Mouse (Mus musculus): Measurements from ENCODE around the gene Ly6g6d. TPM values are rescaled to one million over a fixed set of nuclear protein-coding genes. Genes with fewer than 3 reads are reported as not detected.
"Not testable (repeated sequence)": the region's sequence is repeated elsewhere in the genome, so short reads cannot be mapped to it uniquely, and the experiment has no call there.

Ly6g6d gene
- total RNA-seq, 1 experiment = 1.6 TPM

DNA sequence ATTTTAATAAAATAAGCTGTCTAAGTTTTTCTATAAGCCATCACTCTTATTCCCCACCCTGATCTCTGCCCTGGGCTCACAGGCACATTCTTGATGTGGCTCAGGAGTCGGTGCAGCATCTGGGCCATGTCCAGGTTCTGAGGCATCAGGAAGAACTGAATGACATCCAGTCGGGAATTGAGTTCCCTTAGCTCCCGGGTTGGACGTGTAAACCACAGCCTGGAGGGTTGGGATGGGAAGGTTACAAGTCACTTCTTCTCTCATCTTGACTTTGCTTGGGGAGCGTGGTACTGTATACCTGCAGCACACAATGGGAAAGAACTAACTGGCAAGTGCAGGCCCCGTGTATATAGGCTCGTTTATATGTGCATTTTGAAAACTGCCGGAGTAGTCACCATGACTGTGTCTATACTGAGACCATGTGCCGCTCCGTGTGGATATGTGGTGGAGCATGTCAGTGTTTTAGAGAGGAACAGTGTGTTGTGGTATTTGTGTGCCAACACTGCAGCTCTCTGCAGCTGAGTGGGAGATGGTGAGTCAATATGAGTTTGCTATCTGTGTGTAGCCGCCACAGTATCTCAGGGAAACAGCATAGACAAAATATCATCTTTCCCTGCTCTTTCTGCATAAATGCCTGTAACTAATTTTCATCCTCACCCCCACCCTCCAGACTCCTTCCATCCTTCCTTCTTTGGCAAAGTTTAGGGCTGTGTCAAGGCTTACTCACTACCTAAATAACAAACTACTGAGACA lies 38.6 kb downstream of the Ly6g6d start:
- Histone ChIP-seq H3K4me1 (ENCODE audit: control insufficient read depth in 2 of 2, insufficient read depth in 2 of 2, low read length in 2 of 2, poor library complexity in 1 of 2) (no peaks in the 10 kb centered on the region), H3K4me3 (ENCODE audit: insufficient read depth in 1 of 2, low read depth in 1 of 2, low read length in 2 of 2, poor library complexity in 1 of 2, severe bottlenecking in 1 of 2) (no peak overlapping the region), H3K9me3 (ENCODE audit: control insufficient read depth, insufficient read depth, low read depth, low read length) (no peaks in the 10 kb centered on the region), H3K27ac (ENCODE audit: insufficient read depth, low read depth, low read length, poor library complexity, severe bottlenecking) (no peak overlapping the region), H3K36me3 (ENCODE audit: control insufficient read depth, insufficient read depth, low read length, poor library complexity, severe bottlenecking) (no peaks in the 10 kb centered on the region), H3K9ac (ENCODE audit: insufficient read depth, low read depth, low read length, poor library complexity, severe bottlenecking) (no peak overlapping the region)
- DNase-seq (ENCODE audit: low read depth, low spot score) = no peak
- in situ Hi-C loops (cut with MboI; ENCODE audit: low sequenced_read_pairs in 2 of 2, unreplicated experiment in 2 of 2) = no loop called here
- TF ChIP-seq CHD2 (IDR thresholded peaks at IDR 0.05; ENCODE audit: low read depth, low read length) (no peak), ZC3H11A (IDR thresholded peaks at IDR 0.05; ENCODE audit: borderline replicate concordance, low read depth, low read length) (no peak), MAFK (IDR thresholded peaks at IDR 0.05; ENCODE audit: insufficient read depth, low read depth, low read length) (no peak), ZNF384 (IDR thresholded peaks at IDR 0.05; ENCODE audit: low read depth, low read length) (no peak), HCFC1 (IDR thresholded peaks at IDR 0.05; ENCODE audit: borderline replicate concordance, insufficient read depth, low read length) (no peak)

DNA sequence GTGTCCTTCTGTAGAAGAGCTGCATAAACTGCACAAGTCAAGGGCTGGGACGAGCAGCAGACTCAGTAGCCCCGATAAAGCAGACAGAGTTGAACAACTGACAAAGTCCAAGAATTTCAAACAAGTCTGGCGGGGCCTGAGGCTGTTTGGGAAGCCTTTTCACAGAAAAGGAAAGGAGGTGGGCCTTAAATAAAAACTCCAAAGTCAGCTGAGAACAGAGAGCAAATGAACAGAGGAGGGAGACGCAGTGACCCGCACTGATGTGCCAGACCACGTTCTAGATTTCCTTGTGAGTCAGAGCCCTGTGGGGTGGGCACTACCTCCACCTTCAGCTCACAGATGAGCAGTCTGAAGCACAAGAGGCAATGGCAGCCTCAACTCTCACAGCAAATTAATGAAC lies 43.0 kb downstream of the Ly6g6d start:
- Histone ChIP-seq H3K4me1 (ENCODE audit: control insufficient read depth in 2 of 2, insufficient read depth in 2 of 2, low read length in 2 of 2, poor library complexity in 1 of 2) (peaks cover 0 to 6% of the 10 kb centered on the region in 2 experiments; a peak in 1 of 4 replicates), H3K9ac (ENCODE audit: insufficient read depth, low read depth, low read length, poor library complexity, severe bottlenecking) (no peak overlapping the region), H3K4me3 (ENCODE audit: insufficient read depth in 1 of 2, low read depth in 1 of 2, low read length in 2 of 2, poor library complexity in 1 of 2, severe bottlenecking in 1 of 2) (no peak overlapping the region), H3K27ac (ENCODE audit: insufficient read depth, low read depth, low read length, poor library complexity, severe bottlenecking) (no peak overlapping the region), H3K9me3 (ENCODE audit: control insufficient read depth, insufficient read depth, low read depth, low read length) (no peaks in the 10 kb centered on the region), H3K36me3 (ENCODE audit: control insufficient read depth, insufficient read depth, low read length, poor library complexity, severe bottlenecking) (no peaks in the 10 kb centered on the region)
- DNase-seq (ENCODE audit: low read depth, low spot score) = no peak
- in situ Hi-C loops (cut with MboI; ENCODE audit: low sequenced_read_pairs in 2 of 2, unreplicated experiment in 2 of 2) = no loop called here
- TF ChIP-seq ZC3H11A (IDR thresholded peaks at IDR 0.05; ENCODE audit: borderline replicate concordance, low read depth, low read length) (no peak), ZNF384 (IDR thresholded peaks at IDR 0.05; ENCODE audit: low read depth, low read length) (no peak), MAFK (IDR thresholded peaks at IDR 0.05; ENCODE audit: insufficient read depth, low read depth, low read length) (no peak), CHD2 (IDR thresholded peaks at IDR 0.05; ENCODE audit: low read depth, low read length) (no peak), HCFC1 (IDR thresholded peaks at IDR 0.05; ENCODE audit: borderline replicate concordance, insufficient read depth, low read length) (no peak)

DNA sequence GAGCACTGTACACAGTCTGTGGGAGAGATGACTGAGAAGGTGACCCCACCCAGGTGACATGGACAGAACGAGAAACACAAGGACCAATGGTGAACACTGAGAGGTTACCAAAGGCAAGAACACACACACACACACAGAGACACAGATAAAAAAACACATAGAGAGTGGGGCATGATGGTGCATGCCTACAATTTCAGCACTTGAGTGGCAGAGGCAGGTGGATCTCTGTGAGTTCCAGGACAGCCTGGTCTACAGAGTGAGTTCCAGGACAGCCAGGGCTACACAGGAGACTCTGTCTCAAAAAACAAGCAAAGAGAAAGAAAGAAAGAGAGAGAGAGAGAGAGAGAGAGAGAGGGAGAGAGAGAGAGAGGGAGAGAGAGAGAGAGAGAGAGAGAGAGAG lies 44.2 kb downstream of the Ly6g6d start:
- H3K9ac ChIP-seq (ENCODE audit: insufficient read depth, low read depth, low read length, poor library complexity, severe bottlenecking); H3K36me3 ChIP-seq (ENCODE audit: control insufficient read depth, insufficient read depth, low read length, poor library complexity, severe bottlenecking); DNase-seq (ENCODE audit: low read depth, low spot score); H3K9me3 ChIP-seq (ENCODE audit: control insufficient read depth, insufficient read depth, low read depth, low read length); H3K4me3 ChIP-seq (ENCODE audit: insufficient read depth in 1 of 2, low read depth in 1 of 2, low read length in 2 of 2, poor library complexity in 1 of 2, severe bottlenecking in 1 of 2); H3K27ac ChIP-seq (ENCODE audit: insufficient read depth, low read depth, low read length, poor library complexity, severe bottlenecking); in situ Hi-C loops (cut with MboI; ENCODE audit: low sequenced_read_pairs in 2 of 2, unreplicated experiment in 2 of 2): not testable (repeated sequence)
- H3K4me1 ChIP-seq (ENCODE audit: control insufficient read depth in 2 of 2, insufficient read depth in 2 of 2, low read length in 2 of 2, poor library complexity in 1 of 2) = peaks cover 0 to 11% of the 10 kb centered on the region in 2 experiments; a peak in 1 of 4 replicates

DNA sequence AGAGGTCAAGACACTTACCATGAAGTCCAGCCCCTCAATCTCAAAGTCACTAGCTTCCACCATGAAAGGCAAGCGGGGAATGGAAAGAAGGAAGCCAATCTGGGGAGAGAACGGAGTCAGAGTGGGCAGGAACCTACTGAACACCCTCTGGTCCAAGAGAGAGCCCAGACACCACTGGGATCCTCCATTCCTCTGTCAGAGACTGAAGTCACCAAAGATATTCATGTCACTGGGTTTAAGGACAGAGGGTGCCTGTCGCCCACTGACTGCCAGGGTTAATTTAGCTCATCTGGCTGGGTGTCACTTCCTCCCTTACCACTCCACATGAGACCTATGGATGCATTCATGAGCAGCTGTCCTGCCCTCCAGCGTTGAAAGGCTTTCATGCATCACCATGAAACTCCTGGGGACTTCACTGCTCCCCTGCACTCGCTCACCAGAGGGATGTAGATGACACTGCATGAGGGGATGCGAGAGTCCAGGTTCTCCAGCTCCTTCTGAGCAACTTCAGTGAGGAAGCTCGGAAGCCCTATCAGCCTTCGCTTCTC lies 45.5 kb downstream of the Ly6g6d start:
- Histone ChIP-seq H3K9ac (ENCODE audit: insufficient read depth, low read depth, low read length, poor library complexity, severe bottlenecking) (no peak overlapping the region), H3K9me3 (ENCODE audit: control insufficient read depth, insufficient read depth, low read depth, low read length) (no peaks in the 10 kb centered on the region), H3K4me3 (ENCODE audit: insufficient read depth in 1 of 2, low read depth in 1 of 2, low read length in 2 of 2, poor library complexity in 1 of 2, severe bottlenecking in 1 of 2) (no peak overlapping the region), H3K36me3 (ENCODE audit: control insufficient read depth, insufficient read depth, low read length, poor library complexity, severe bottlenecking) (no peaks in the 10 kb centered on the region), H3K4me1 (ENCODE audit: control insufficient read depth in 2 of 2, insufficient read depth in 2 of 2, low read length in 2 of 2, poor library complexity in 1 of 2) (peaks cover 0 to 15% of the 10 kb centered on the region in 2 experiments; a peak in 2 of 4 replicates), H3K27ac (ENCODE audit: insufficient read depth, low read depth, low read length, poor library complexity, severe bottlenecking) (no peak overlapping the region)
- TF ChIP-seq HCFC1 (IDR thresholded peaks at IDR 0.05; ENCODE audit: borderline replicate concordance, insufficient read depth, low read length) (no peak), ZC3H11A (IDR thresholded peaks at IDR 0.05; ENCODE audit: borderline replicate concordance, low read depth, low read length) (no peak)
- DNase-seq (ENCODE audit: low read depth, low spot score) = no peak
- in situ Hi-C loops (cut with MboI; ENCODE audit: low sequenced_read_pairs in 2 of 2, unreplicated experiment in 2 of 2) = no loop called here

DNA sequence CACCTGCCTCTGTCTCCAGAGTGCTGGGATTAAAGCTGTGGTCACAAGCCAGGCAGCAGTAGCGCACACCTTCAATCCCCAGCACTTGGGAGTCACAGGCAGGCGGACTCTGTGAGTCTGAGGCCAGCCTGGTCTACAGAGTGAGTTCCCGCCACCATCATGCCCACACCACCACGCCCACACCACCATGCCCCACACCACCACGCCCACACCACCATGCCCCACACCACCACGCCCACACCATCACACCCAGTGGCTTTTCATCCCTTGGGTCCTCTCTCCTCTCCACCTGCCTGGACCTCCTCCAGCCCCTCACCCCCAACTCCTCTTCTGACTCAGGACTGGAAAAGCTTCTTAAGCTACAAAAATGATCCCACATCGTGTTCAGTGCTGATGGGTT lies 46.0 kb downstream of the Ly6g6d start:
- no peak overlapping the region for H3K4me3 ChIP-seq (ENCODE audit: insufficient read depth in 1 of 2, low read depth in 1 of 2, low read length in 2 of 2, poor library complexity in 1 of 2, severe bottlenecking in 1 of 2)
- TF ChIP-seq CHD2 (IDR thresholded peaks at IDR 0.05; ENCODE audit: low read depth, low read length) (no peak), MAFK (IDR thresholded peaks at IDR 0.05; ENCODE audit: insufficient read depth, low read depth, low read length) (no peak), HCFC1 (IDR thresholded peaks at IDR 0.05; ENCODE audit: borderline replicate concordance, insufficient read depth, low read length) (no peak), ZNF384 (IDR thresholded peaks at IDR 0.05; ENCODE audit: low read depth, low read length) (no peak), ZC3H11A (IDR thresholded peaks at IDR 0.05; ENCODE audit: borderline replicate concordance, low read depth, low read length) (no peak)
- no peak overlapping the region for H3K9ac ChIP-seq (ENCODE audit: insufficient read depth, low read depth, low read length, poor library complexity, severe bottlenecking)
- in situ Hi-C loops (cut with MboI; ENCODE audit: low sequenced_read_pairs in 2 of 2, unreplicated experiment in 2 of 2) = no loop called here
- H3K36me3 ChIP-seq (ENCODE audit: control insufficient read depth, insufficient read depth, low read length, poor library complexity, severe bottlenecking) = no peaks in the 10 kb centered on the region
- H3K9me3 ChIP-seq (ENCODE audit: control insufficient read depth, insufficient read depth, low read depth, low read length) = no peaks in the 10 kb centered on the region
- H3K4me1 ChIP-seq (ENCODE audit: control insufficient read depth in 2 of 2, insufficient read depth in 2 of 2, low read length in 2 of 2, poor library complexity in 1 of 2) = peaks cover 0 to 19% of the 10 kb centered on the region in 2 experiments; a peak in 2 of 4 replicates
- no peak for DNase-seq (ENCODE audit: low read depth, low spot score)
- no peak overlapping the region for H3K27ac ChIP-seq (ENCODE audit: insufficient read depth, low read depth, low read length, poor library complexity, severe bottlenecking)
